Mouse (Mus musculus) MEL (cell line): ENCODE measurements at regions not wholly inside any gene's neighbourhood (a gene's known extent, or its start where the extent isn't known, plus 50 kb on each side); places are given as distances from the start of the nearest gene placed in this dataset.

Experiments used
- CHD1 ChIP-seq: IDR thresholded peaks from 2 replicates; pipeline ENCODE4 v1.6.1; 2012; ENCODE audit warnings: low read depth, mild to moderate bottlenecking, inconsistent platforms, low read length, improper control_type of control experiment
- CHD2 ChIP-seq: IDR thresholded peaks from 2 replicates; pipeline ENCODE4 v1.6.1; 2011; ENCODE audit warnings: low read length, improper control_type of control experiment
- GATA1 ChIP-seq: IDR thresholded peaks from 2 replicates; pipeline ENCODE4 v1.6.1; 2011; ENCODE audit warnings: low read depth, low read length, improper control_type of control experiment
- KAT2A ChIP-seq: conservative IDR thresholded peaks from 2 replicates; pipeline ENCODE4 v1.6.1; 2012; ENCODE audit warnings: low read depth, low read length, improper control_type of control experiment, inconsistent platforms
- MEF2A ChIP-seq: IDR thresholded peaks from 2 replicates; pipeline ENCODE4 v1.6.1; 2014; ENCODE audit warnings: low read depth, mild to moderate bottlenecking, inconsistent platforms, low read length, improper control_type of control experiment; ENCODE audit not compliant: poor library complexity, insufficient replicate concordance, severe bottlenecking; ENCODE audit errors: extremely low read depth
- MXI1 ChIP-seq: IDR thresholded peaks from 2 replicates; pipeline ENCODE4 v1.6.1; 2011; ENCODE audit warnings: mild to moderate bottlenecking, low read depth, low read length, improper control_type of control experiment
- NRF1 ChIP-seq: IDR thresholded peaks from 2 replicates; pipeline ENCODE4 v1.6.1; 2014; ENCODE audit warnings: low read depth, mild to moderate bottlenecking, inconsistent platforms, low read length, improper control_type of control experiment, moderate library complexity; ENCODE audit not compliant: poor library complexity, insufficient read depth, severe bottlenecking
- SIN3A ChIP-seq: IDR thresholded peaks from 2 replicates; pipeline ENCODE4 v1.6.1; 2012; ENCODE audit warnings: low read length, improper control_type of control experiment, inconsistent platforms

DNA sequence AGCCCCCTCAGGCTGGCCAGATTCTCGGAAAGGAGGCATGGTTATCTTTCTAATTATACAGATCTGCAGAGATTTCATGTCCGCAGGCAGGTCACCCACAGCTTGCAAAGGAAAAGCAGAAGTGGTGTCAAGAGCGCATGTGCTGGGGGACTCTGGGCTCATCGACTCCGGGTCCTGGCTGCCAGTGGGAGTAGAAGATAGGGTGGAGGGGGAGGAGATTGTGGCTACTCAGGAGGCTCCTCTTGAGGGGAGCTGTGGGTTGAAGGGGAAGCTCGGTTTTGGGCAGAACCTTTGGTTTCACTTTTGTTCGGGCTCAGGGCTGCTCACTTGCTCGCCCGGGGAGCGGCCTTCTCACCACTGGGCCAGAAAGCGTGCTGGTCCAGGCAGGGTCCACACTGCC lies 2099.9 kb downstream of the A830018L16Rik start (continued):
- TF ChIP-seq MEF2A, result no peak
- peak; percentile 71 for TF ChIP-seq SIN3A
- peak; percentile 43 for TF ChIP-seq GATA1
- peak; percentile 83 for TF ChIP-seq MXI1
- no peak for TF ChIP-seq CHD2
- no peak for TF ChIP-seq KAT2A
- no peak for TF ChIP-seq CHD1
- TF ChIP-seq NRF1, result peak; percentile 81
